Mouse (Mus musculus) midbrain, postnatal 0 days (tissue): Measurements from ENCODE around the gene Dr1. TPM values are rescaled to one million over a fixed set of nuclear protein-coding genes. Genes with fewer than 3 reads are reported as not detected.

Experiments used
- ATAC-seq: fragments of 200-750 bp; cut with Nextera tagmentation; 2 replicates; pipeline ENCODE4 v1.8.0; 2017; ENCODE audit warnings: moderate number of reproducible peaks, mild to moderate bottlenecking, moderate TSS enrichment, moderate library complexity; ENCODE audit not compliant: low FRiP score
- DNase-seq: peaks from one replicate; pipeline ENCODE4 v3.0.0-alpha.2; 2015; ENCODE audit warnings: low spot score
- H3K27ac ChIP-seq: fragments of 300-500 bp; sonication (generic); 2 replicates; pipeline ENCODE4 v1.5.1; 2014; ENCODE audit warnings: low read depth, mild to moderate bottlenecking, low read length, mixed read lengths
- H3K27me3 ChIP-seq: fragments of 300-500 bp; sonication (generic); 2 replicates; pipeline ENCODE4 v1.6.1; 2014; ENCODE audit warnings: low read length, control low read depth, mixed read lengths; ENCODE audit not compliant: insufficient read depth
- H3K36me3 ChIP-seq: fragments of 300-500 bp; sonication (generic); 2 replicates; pipeline ENCODE4 v1.6.1; 2014; ENCODE audit warnings: low read length, control low read depth, mixed read lengths; ENCODE audit not compliant: insufficient read depth
- H3K4me1 ChIP-seq: fragments of 300-500 bp; sonication (generic); 2 replicates; pipeline ENCODE4 v1.6.1; 2014; ENCODE audit warnings: mild to moderate bottlenecking, control low read depth, antibody characterized with exemption, low read length, mixed read lengths; ENCODE audit not compliant: insufficient read depth
- H3K4me2 ChIP-seq: fragments of 300-500 bp; sonication (generic); 2 replicates; pipeline ENCODE4 v1.6.1; 2014; ENCODE audit warnings: low read depth, mild to moderate bottlenecking, low read length, mixed read lengths; ENCODE audit not compliant: poor library complexity, severe bottlenecking
- H3K4me3 ChIP-seq: fragments of 300-500 bp; sonication (generic); 2 replicates; pipeline ENCODE4 v1.5.1; 2014; ENCODE audit warnings: low read depth, mild to moderate bottlenecking, low read length, moderate library complexity
- H3K9ac ChIP-seq: fragments of 300-500 bp; sonication (generic); replicated peaks from 2 replicates; pipeline ENCODE4 v1.6.1; 2014; ENCODE audit warnings: mild to moderate bottlenecking, low read length, moderate library complexity, mixed read lengths; ENCODE audit not compliant: poor library complexity, severe bottlenecking
- H3K9me3 ChIP-seq: fragments of 300-500 bp; sonication (generic); 2 replicates; pipeline ENCODE4 v1.6.1; 2016; ENCODE audit warnings: low read length, control low read depth
- CTCF ChIP-seq: IDR thresholded peaks from 2 replicates; pipeline ENCODE4 v1.5.1; 2016; ENCODE audit warnings: antibody characterized with exemption, mild to moderate bottlenecking
- WGBS: fragments of 180-500 bp; shearing (Covaris S2); extraction: QIAGEN DNeasy Blood & Tissue Kit; methylation state at CpG from one replicate; pipeline ENCODE4 v1.1.7; 2014; 5-methylcytosine and 5-hydroxymethylcytosine counted together
- polyA plus RNA-seq: library from polyadenylated mRNA; unstranded; fragments of >200 nt; fragmentation: Nextera tagmentation; extraction: Ambion mirVana; gene quantifications from 2 replicates; pipeline ENCODE4 v1.2.1, GENCODE M21; 2015
- total RNA-seq: library from RNA; depleted of rRNA; stranded (reverse); fragments of >200 nt; gene quantifications from 2 replicates; pipeline ENCODE4 v1.2.3, GENCODE M21; 2014; rRNA removed

The Dr1 gene
- total RNA-seq = 35.1 and 45.7 TPM in 2 replicates
- polyA plus RNA-seq = 39.3 and 40.2 TPM in 2 replicates

- peak within 1 kb of the TSS; percentile 91 for H3K9ac ChIP-seq
- 3% methylated on average over 47 of the region's 55 CpGs for WGBS
- peak within 1 kb of the TSS; percentile 92 for H3K4me2 ChIP-seq
- 0 out of 2 replicates have a peak, but pooled peaks have one; percentile 1 for TF ChIP-seq CTCF
- H3K9me3 ChIP-seq = no peaks in the 10 kb centered on the region
- peaks cover 13% of the 10 kb centered on the region; the same call in 1 of the 2 replicates for H3K4me1 ChIP-seq
- no peaks in the 10 kb centered on the region for H3K27me3 ChIP-seq
- ATAC-seq (peak; percentile 97), DNase-seq (peak; percentile 94)
- H3K27ac ChIP-seq = peak within 1 kb of the TSS; percentile 92
- no peaks in the 10 kb centered on the region for H3K36me3 ChIP-seq
- H3K4me3 ChIP-seq = peak within 1 kb of the TSS; percentile 94
These were observed at the start of gene Dr1 for GRCm38 (mm10) chr5:108268127-108269062. Gene Dr1 (plus strand): TSS chr5:108268897.

GRCm38 (mm10) chr5:108224077-108224476 lies 44.6 kb upstream of the Dr1 start:
- H3K4me2 ChIP-seq = no peak overlapping the region
- no peak overlapping the region for H3K4me3 ChIP-seq
- H3K9me3 ChIP-seq = no peaks in the 10 kb centered on the region
- H3K9ac ChIP-seq = no peak overlapping the region
- H3K4me1 ChIP-seq = no peaks in the 10 kb centered on the region
- no peaks in the 10 kb centered on the region for H3K36me3 ChIP-seq
- DNase-seq (no peak), ATAC-seq (no peak)
- H3K27me3 ChIP-seq = no peaks in the 10 kb centered on the region
- no peak overlapping the region for H3K27ac ChIP-seq
- TF ChIP-seq CTCF = no peak

- no peak overlapping the region for H3K4me2 ChIP-seq
- no peak overlapping the region for H3K9ac ChIP-seq
- H3K9me3 ChIP-seq = no peaks in the 10 kb centered on the region
- no peak for DNase-seq
- H3K36me3 ChIP-seq = no peaks in the 10 kb centered on the region
- TF ChIP-seq CTCF = no peak
- H3K4me3 ChIP-seq = no peak overlapping the region
- H3K4me1 ChIP-seq = no peaks in the 10 kb centered on the region
- no peak overlapping the region for H3K27ac ChIP-seq
- no peaks in the 10 kb centered on the region for H3K27me3 ChIP-seq
- ATAC-seq = no peak
These were observed 42.5 kb upstream of the Dr1 start for GRCm38 (mm10) chr5:108226159-108226558.

DNA sequence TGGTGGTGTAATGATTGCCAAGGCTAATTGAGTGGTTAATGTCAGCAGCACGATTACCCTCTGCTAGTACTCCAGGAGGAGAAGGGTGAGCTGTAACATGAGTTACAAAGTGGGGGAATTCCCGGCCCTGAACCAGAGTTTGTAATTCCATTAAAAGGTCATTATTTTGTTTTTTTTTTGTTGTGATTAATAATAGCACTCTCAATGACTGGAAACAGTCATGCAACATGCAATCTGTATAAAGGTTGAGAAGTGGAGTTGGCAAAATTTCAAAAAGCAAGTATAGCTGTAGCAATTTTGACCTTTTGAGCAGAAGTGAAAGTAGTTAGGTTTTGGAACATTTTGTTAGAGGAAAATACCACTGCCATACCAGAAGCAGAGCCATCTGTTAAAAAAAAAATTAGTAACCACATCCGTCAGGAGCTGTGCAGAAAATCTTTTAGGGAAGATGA lies 22.4 kb upstream of the Dr1 start:
- DNase-seq (no peak), ATAC-seq (no peak)
- Histone ChIP-seq H3K4me1 (no peaks in the 10 kb centered on the region), H3K9me3 (no peaks in the 10 kb centered on the region), H3K9ac (no peak overlapping the region), H3K4me2 (no peak overlapping the region), H3K27ac (no peak overlapping the region), H3K36me3 (no peaks in the 10 kb centered on the region), H3K4me3 (no peak overlapping the region), H3K27me3 (no peaks in the 10 kb centered on the region)
- TF ChIP-seq CTCF = no peak
- WGBS = 73% methylated on average over 3 of the region's 3 CpGs

- no peak for ATAC-seq
These were observed 18.7 kb upstream of the Dr1 start for GRCm38 (mm10) chr5:108250033-108250432.

DNA sequence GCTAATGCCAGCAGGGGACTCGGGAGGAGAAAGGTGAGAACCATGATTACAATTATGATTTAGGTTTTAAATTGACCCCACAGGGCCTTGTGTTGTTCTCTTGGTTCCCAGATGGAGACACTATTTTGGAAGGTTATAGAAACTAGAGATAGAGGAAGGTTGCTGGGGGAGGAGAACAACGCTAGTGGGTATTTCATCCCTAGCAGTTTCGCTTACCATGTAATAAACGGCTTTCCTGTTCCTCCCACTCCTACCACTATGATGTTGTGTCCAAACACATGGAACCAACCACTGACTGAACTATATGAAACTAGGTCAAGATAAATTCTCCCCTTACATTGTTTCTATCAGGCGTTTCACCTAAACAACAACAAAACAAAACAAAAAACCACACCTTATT lies 13.4 kb upstream of the Dr1 start:
- H3K4me2 ChIP-seq = no peak overlapping the region
- no peaks in the 10 kb centered on the region for H3K36me3 ChIP-seq
- no peak overlapping the region for H3K27ac ChIP-seq

More at GRCm38 (mm10) chr5:108250033-108250432, 18.7 kb upstream of the Dr1 start:
- no peak for TF ChIP-seq CTCF
- Histone ChIP-seq H3K27me3 (no peaks in the 10 kb centered on the region), H3K27ac (no peak overlapping the region), H3K36me3 (no peaks in the 10 kb centered on the region), H3K4me3 (no peak overlapping the region), H3K9ac (no peak overlapping the region), H3K4me2 (no peak overlapping the region), H3K4me1 (no peaks in the 10 kb centered on the region), H3K9me3 (no peaks in the 10 kb centered on the region)
- WGBS = 67% methylated on average over 2 of the region's 2 CpGs
- DNase-seq = no peak

More for the DNA sequence above, 13.4 kb upstream of the Dr1 start:
- ATAC-seq (no peak), DNase-seq (no peak)
- no peak for TF ChIP-seq CTCF
- Histone ChIP-seq H3K9me3 (no peaks in the 10 kb centered on the region), H3K4me1 (no peaks in the 10 kb centered on the region), H3K4me3 (no peak overlapping the region), H3K9ac (no peak overlapping the region), H3K27me3 (no peaks in the 10 kb centered on the region)
- 89% methylated on average over 5 of the region's 5 CpGs for WGBS
